Mouse (Mus musculus): Measurements from ENCODE around the gene Cdkn2a. TPM values are rescaled to one million over a fixed set of nuclear protein-coding genes. Genes with fewer than 3 reads are reported as not detected.

The Cdkn2a gene
- polyA plus RNA-seq, 1 experiment from 2014 or later: not detected

GRCm38 (mm10) chr4:89275811-89276584 lies 18.5 kb downstream of the Cdkn2a start:
- no peaks in the 10 kb centered on the region for H3K36me3 ChIP-seq
- no peak overlapping the region for H3K4me2 ChIP-seq (replicated peaks)
- no peak overlapping the region for H3K4me3 ChIP-seq
- H3K9ac ChIP-seq (replicated peaks): no peak overlapping the region
- H3K9me3 ChIP-seq: no peaks in the 10 kb centered on the region
- no peak overlapping the region for H3K27ac ChIP-seq (replicated peaks)
- peaks cover 94% of the 10 kb centered on the region for H3K27me3 ChIP-seq
- no peak for ATAC-seq (ENCODE audit: low FRiP score, low read depth)
- WGBS: 2% methylated on average over 25 of the region's 25 CpGs
- H3K4me1 ChIP-seq: 0 out of 2 replicates have a peak, but pooled peaks cover 6% of the 10 kb centered on the region

GRCm38 (mm10) chr4:89274829-89275548 lies 19.5 kb downstream of the Cdkn2a start:
- WGBS: under 1% methylated on average over 24 of the region's 24 CpGs
- H3K27me3 ChIP-seq: peaks cover 91% of the 10 kb centered on the region
- no peaks in the 10 kb centered on the region for H3K9me3 ChIP-seq
- 0 out of 2 replicates have a peak, but pooled peaks have one; percentile 19 for ATAC-seq (ENCODE audit: low FRiP score, low read depth)
- H3K4me2 ChIP-seq (replicated peaks): no peak overlapping the region
- 0 out of 2 replicates have a peak, but pooled peaks cover 6% of the 10 kb centered on the region for H3K4me1 ChIP-seq
- no peak overlapping the region for H3K27ac ChIP-seq (replicated peaks)
- H3K9ac ChIP-seq (replicated peaks): no peak overlapping the region
- no peaks in the 10 kb centered on the region for H3K36me3 ChIP-seq
- no peak overlapping the region for H3K4me3 ChIP-seq

GRCm38 (mm10) chr4:89274006-89274405 lies 20.4 kb downstream of the Cdkn2a start:
- WGBS: 1% methylated on average over 14 of the region's 14 CpGs
- Histone ChIP-seq H3K27ac (replicated peaks) (no peak overlapping the region), H3K9ac (replicated peaks) (no peak overlapping the region), H3K4me3 (no peak overlapping the region), H3K9me3 (no peaks in the 10 kb centered on the region), H3K4me1 (0 out of 2 replicates have a peak, but pooled peaks cover 6% of the 10 kb centered on the region), H3K36me3 (no peaks in the 10 kb centered on the region), H3K27me3 (peaks cover 85% of the 10 kb centered on the region), H3K4me2 (replicated peaks) (no peak overlapping the region)
- no peak for ATAC-seq (ENCODE audit: low FRiP score, low read depth)

- ATAC-seq (ENCODE audit: low FRiP score, low read depth): no peak; the same call in 1 of the 2 replicates
- WGBS: under 1% methylated on average over 9 of the region's 9 CpGs
Observed at GRCm38 (mm10) chr4:89273585-89273984, 20.9 kb downstream of the Cdkn2a start.

GRCm38 (mm10) chr4:89272961-89273540 lies 21.4 kb downstream of the Cdkn2a start:
- Histone ChIP-seq H3K4me1 (0 out of 2 replicates have a peak, but pooled peaks cover 6% of the 10 kb centered on the region), H3K9me3 (no peaks in the 10 kb centered on the region), H3K27ac (replicated peaks) (no peak overlapping the region), H3K4me2 (replicated peaks) (no peak overlapping the region), H3K9ac (replicated peaks) (no peak overlapping the region), H3K36me3 (no peaks in the 10 kb centered on the region), H3K4me3 (no peak overlapping the region), H3K27me3 (peaks cover 80% of the 10 kb centered on the region)
- under 1% methylated on average over 19 of the region's 20 CpGs for WGBS
- no peak; the same call in 1 of the 2 replicates for ATAC-seq (ENCODE audit: low FRiP score, low read depth)

More at GRCm38 (mm10) chr4:89273585-89273984, 20.9 kb downstream of the Cdkn2a start:
- Histone ChIP-seq H3K27ac (replicated peaks) (no peak overlapping the region), H3K4me2 (replicated peaks) (no peak overlapping the region), H3K4me3 (no peak overlapping the region), H3K4me1 (0 out of 2 replicates have a peak, but pooled peaks cover 6% of the 10 kb centered on the region), H3K36me3 (no peaks in the 10 kb centered on the region), H3K27me3 (peaks cover 81% of the 10 kb centered on the region), H3K9ac (replicated peaks) (no peak overlapping the region), H3K9me3 (no peaks in the 10 kb centered on the region)

- 0 out of 2 replicates have a peak, but pooled peaks have one; percentile 27 for ATAC-seq (ENCODE audit: low FRiP score, low read depth)
- Histone ChIP-seq H3K9ac (replicated peaks) (no peak overlapping the region), H3K4me3 (no peak overlapping the region), H3K36me3 (no peaks in the 10 kb centered on the region), H3K27me3 (peaks cover 76% of the 10 kb centered on the region), H3K27ac (replicated peaks) (no peak overlapping the region), H3K4me2 (replicated peaks) (no peak overlapping the region), H3K4me1 (0 out of 2 replicates have a peak, but pooled peaks cover 6% of the 10 kb centered on the region), H3K9me3 (no peaks in the 10 kb centered on the region)
- 4% methylated on average over 18 of the region's 18 CpGs for WGBS
Observed at GRCm38 (mm10) chr4:89272101-89272718, 22.2 kb downstream of the Cdkn2a start.

GRCm38 (mm10) chr4:89257768-89258167 lies 36.7 kb downstream of the Cdkn2a start:
- Histone ChIP-seq H3K9me3 (no peaks in the 10 kb centered on the region), H3K4me3 (no peak overlapping the region), H3K36me3 (no peaks in the 10 kb centered on the region), H3K4me2 (replicated peaks) (no peak overlapping the region), H3K9ac (replicated peaks) (no peak overlapping the region), H3K27me3 (no peaks in the 10 kb centered on the region), H3K27ac (replicated peaks) (no peak overlapping the region), H3K4me1 (no peaks in the 10 kb centered on the region)
- ATAC-seq (ENCODE audit: low FRiP score, low read depth): no peak
- WGBS: 76% methylated on average over 1 of the region's 1 CpGs

- no peak overlapping the region for H3K27ac ChIP-seq (replicated peaks)
- H3K4me1 ChIP-seq: no peaks in the 10 kb centered on the region
- no peak overlapping the region for H3K4me3 ChIP-seq
- 93% methylated on average over 8 of the region's 8 CpGs for WGBS
- H3K9me3 ChIP-seq: no peaks in the 10 kb centered on the region
- H3K36me3 ChIP-seq: no peaks in the 10 kb centered on the region
- ATAC-seq (ENCODE audit: low FRiP score, low read depth): no peak
- no peak overlapping the region for H3K9ac ChIP-seq (replicated peaks)
- no peak overlapping the region for H3K4me2 ChIP-seq (replicated peaks)
- no peaks in the 10 kb centered on the region for H3K27me3 ChIP-seq
Observed at GRCm38 (mm10) chr4:89234446-89234845, 60.0 kb downstream of the Cdkn2a start.

Other genes with a start within 250 kb of the Cdkn2a start
- gene Mtap, start 157.5 kb downstream of the Cdkn2a start, polyA plus RNA-seq (2016; fragmentation: Nextera tagmentation; extraction: Ambion mirVana): 52.2 and 57.6 TPM in 2 replicates
- 0.33 and 0.79 TPM in 2 replicates for gene Cdkn2b, start 16.4 kb upstream of the Cdkn2a start, polyA plus RNA-seq (2016; fragmentation: Nextera tagmentation; extraction: Ambion mirVana)